Mouse (Mus musculus): ENCODE measurements around the gene Usp50. TPM values are rescaled to one million over a fixed set of nuclear protein-coding genes. Genes with fewer than 3 reads are reported as not detected.

Gene Usp50
- polyA plus RNA-seq, 1 experiment = 0.32 TPM

DNA sequence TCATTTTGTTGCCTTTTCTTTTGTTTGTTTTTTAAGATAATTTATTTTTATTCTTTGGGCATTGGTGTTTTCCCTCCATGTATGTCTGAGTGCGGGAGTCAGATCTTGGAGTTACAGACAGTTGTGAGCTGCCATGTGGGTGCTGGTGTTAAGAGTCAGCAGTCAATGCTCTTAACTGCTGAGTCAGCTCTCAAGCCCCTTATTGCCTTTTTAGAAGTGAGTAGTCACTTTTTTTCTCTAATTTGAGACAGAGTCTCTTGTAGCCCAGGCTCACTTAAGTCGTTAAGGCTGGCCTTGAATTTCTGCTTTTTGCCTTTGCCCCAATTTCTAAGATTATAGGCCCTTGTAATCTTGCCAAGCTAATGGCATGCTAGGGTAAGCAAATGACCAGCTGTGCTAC is 52.8 kb downstream of the Usp50 start:
- WGBS = 95% methylated on average over 2 of the region's 2 CpGs
- Histone ChIP-seq H3K4me3 (ENCODE audit: control insufficient read depth, insufficient read depth, low read length) (no peak overlapping the region), H3K36me3 (ENCODE audit: control insufficient read depth, insufficient read depth, low read length) (peaks cover 27% of the 10 kb centered on the region), H3K27ac (ENCODE audit: control insufficient read depth, insufficient read depth, low read length) (no peak overlapping the region), H3K4me1 (replicated peaks; ENCODE audit: control insufficient read depth, insufficient read depth, low read length) (no peaks in the 10 kb centered on the region), H3K27me3 (ENCODE audit: control insufficient read depth, insufficient read depth, low read length) (no peaks in the 10 kb centered on the region)
- TF ChIP-seq CTCF (IDR thresholded peaks at IDR 0.05; ENCODE audit: borderline replicate concordance, control insufficient read depth, extremely low read depth, insufficient read depth, low read length, poor library complexity) (no peak), POLR2A (IDR thresholded peaks at IDR 0.05; ENCODE audit: control insufficient read depth, extremely low read depth, insufficient read depth, low read length, poor library complexity) (no peak)
- DNase-seq = no peak

- no peak overlapping the region for H3K27ac ChIP-seq (ENCODE audit: control insufficient read depth, insufficient read depth, low read length)
- TF ChIP-seq CTCF (IDR thresholded peaks at IDR 0.05; ENCODE audit: borderline replicate concordance, control insufficient read depth, extremely low read depth, insufficient read depth, low read length, poor library complexity) = no peak
- DNase-seq = no peak
- H3K4me1 ChIP-seq (replicated peaks; ENCODE audit: control insufficient read depth, insufficient read depth, low read length) = no peaks in the 10 kb centered on the region
- peaks cover 27% of the 10 kb centered on the region for H3K36me3 ChIP-seq (ENCODE audit: control insufficient read depth, insufficient read depth, low read length)
- no peak overlapping the region for H3K4me3 ChIP-seq (ENCODE audit: control insufficient read depth, insufficient read depth, low read length)
- over 99% methylated on average over 4 of the region's 4 CpGs for WGBS
- H3K27me3 ChIP-seq (ENCODE audit: control insufficient read depth, insufficient read depth, low read length) = no peaks in the 10 kb centered on the region
Observed at GRCm38 (mm10) chr2:126729207-126729606, 54.1 kb downstream of the Usp50 start.

DNA sequence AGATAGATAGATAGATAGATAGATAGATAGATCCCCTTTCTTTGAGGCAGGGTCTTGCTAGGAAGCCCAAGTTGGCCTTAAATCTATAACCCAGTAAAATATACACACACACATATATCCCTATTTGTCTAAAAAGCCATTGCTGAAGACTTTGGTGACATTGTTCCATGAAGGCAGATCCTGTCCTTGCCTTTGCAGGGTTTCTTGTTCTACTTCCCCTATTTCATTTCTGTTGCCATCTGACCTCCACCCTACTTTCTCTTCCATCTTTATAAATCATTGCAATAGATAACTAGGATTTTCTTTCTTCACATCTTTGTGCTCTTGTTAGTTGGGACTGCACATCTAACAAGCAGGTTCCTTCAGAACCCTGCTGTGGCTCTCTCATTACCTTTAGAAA is 70.3 kb downstream of the Usp50 start:
- no peaks in the 10 kb centered on the region for H3K36me3 ChIP-seq (ENCODE audit: control insufficient read depth, insufficient read depth, low read length)
- TF ChIP-seq CTCF (IDR thresholded peaks at IDR 0.05; ENCODE audit: borderline replicate concordance, control insufficient read depth, extremely low read depth, insufficient read depth, low read length, poor library complexity) (no peak), POLR2A (IDR thresholded peaks at IDR 0.05; ENCODE audit: control insufficient read depth, extremely low read depth, insufficient read depth, low read length, poor library complexity) (no peak)
- H3K4me3 ChIP-seq (ENCODE audit: control insufficient read depth, insufficient read depth, low read length) = no peak overlapping the region
- H3K27ac ChIP-seq (ENCODE audit: control insufficient read depth, insufficient read depth, low read length) = no peak overlapping the region
- DNase-seq = no peak
- peaks cover 2% of the 10 kb centered on the region for H3K4me1 ChIP-seq (replicated peaks; ENCODE audit: control insufficient read depth, insufficient read depth, low read length)
- H3K27me3 ChIP-seq (ENCODE audit: control insufficient read depth, insufficient read depth, low read length) = no peaks in the 10 kb centered on the region

DNA sequence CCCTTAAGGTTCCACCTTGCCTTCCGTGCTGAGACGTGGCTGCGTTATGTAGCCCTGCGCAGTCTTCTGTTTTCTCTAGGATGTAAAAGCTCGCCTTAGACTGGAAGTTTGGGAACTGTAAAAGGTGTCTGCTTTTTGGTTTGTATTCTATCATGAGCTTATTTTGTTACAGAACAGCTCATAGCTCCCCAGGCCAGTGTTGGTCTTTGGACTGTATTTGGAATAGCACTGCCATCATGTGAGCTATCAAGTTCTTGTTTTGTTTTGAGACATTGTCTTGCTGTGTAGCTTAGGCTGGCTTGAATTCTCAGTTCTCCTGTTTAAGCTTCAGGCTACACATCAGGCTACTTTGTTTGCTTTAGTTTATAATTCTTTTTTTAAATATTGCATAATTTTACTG is 70.7 kb downstream of the Usp50 start:
- no peak overlapping the region for H3K27ac ChIP-seq (ENCODE audit: control insufficient read depth, insufficient read depth, low read length)
- H3K27me3 ChIP-seq (ENCODE audit: control insufficient read depth, insufficient read depth, low read length) = no peaks in the 10 kb centered on the region
- H3K4me3 ChIP-seq (ENCODE audit: control insufficient read depth, insufficient read depth, low read length) = no peak overlapping the region
- peaks cover 2% of the 10 kb centered on the region for H3K4me1 ChIP-seq (replicated peaks; ENCODE audit: control insufficient read depth, insufficient read depth, low read length)
- H3K36me3 ChIP-seq (ENCODE audit: control insufficient read depth, insufficient read depth, low read length) = no peaks in the 10 kb centered on the region
- no peak for DNase-seq
- TF ChIP-seq POLR2A (IDR thresholded peaks at IDR 0.05; ENCODE audit: control insufficient read depth, extremely low read depth, insufficient read depth, low read length, poor library complexity) (no peak), CTCF (IDR thresholded peaks at IDR 0.05; ENCODE audit: borderline replicate concordance, control insufficient read depth, extremely low read depth, insufficient read depth, low read length, poor library complexity) (no peak)
- WGBS = over 99% methylated on average over 5 of the region's 5 CpGs

DNA sequence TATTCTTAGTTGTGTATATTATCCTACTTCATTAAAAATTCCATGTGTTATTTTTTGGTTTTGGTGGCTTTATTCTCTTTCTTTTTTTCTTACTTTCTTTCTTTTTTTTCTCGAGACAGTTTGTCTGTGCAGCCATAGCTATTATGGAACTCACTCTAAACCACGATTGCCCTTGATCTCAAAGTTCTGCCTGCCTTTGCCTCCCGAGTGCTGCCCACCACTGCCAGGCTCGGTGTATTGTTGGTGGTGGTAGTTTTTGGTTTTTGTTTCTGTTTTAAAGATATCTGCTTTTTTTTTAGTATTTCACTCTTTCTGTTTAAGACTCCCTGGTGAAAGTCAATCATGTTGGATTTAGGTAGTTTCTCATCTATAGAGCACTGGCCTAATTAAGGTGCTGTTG is 74.9 kb downstream of the Usp50 start:
- Histone ChIP-seq H3K27me3 (ENCODE audit: control insufficient read depth, insufficient read depth, low read length) (no peaks in the 10 kb centered on the region), H3K36me3 (ENCODE audit: control insufficient read depth, insufficient read depth, low read length) (no peaks in the 10 kb centered on the region), H3K4me3 (ENCODE audit: control insufficient read depth, insufficient read depth, low read length) (no peak overlapping the region), H3K27ac (ENCODE audit: control insufficient read depth, insufficient read depth, low read length) (no peak overlapping the region), H3K4me1 (replicated peaks; ENCODE audit: control insufficient read depth, insufficient read depth, low read length) (peaks cover 2% of the 10 kb centered on the region)
- TF ChIP-seq CTCF (IDR thresholded peaks at IDR 0.05; ENCODE audit: borderline replicate concordance, control insufficient read depth, extremely low read depth, insufficient read depth, low read length, poor library complexity) = no peak
- TF ChIP-seq POLR2A (IDR thresholded peaks at IDR 0.05; ENCODE audit: control insufficient read depth, extremely low read depth, insufficient read depth, low read length, poor library complexity) = no peak
- DNase-seq = no peak
- 5% methylated on average over 4 of the region's 4 CpGs for WGBS

GRCm38 (mm10) chr2:126707438-126707779 is 75.9 kb downstream of the Usp50 start:
- Histone ChIP-seq H3K4me1 (replicated peaks; ENCODE audit: control insufficient read depth, insufficient read depth, low read length) (peaks cover 2% of the 10 kb centered on the region), H3K36me3 (ENCODE audit: control insufficient read depth, insufficient read depth, low read length) (no peaks in the 10 kb centered on the region), H3K27me3 (ENCODE audit: control insufficient read depth, insufficient read depth, low read length) (no peaks in the 10 kb centered on the region), H3K4me3 (ENCODE audit: control insufficient read depth, insufficient read depth, low read length) (peak overlapping the region; percentile 64), H3K27ac (ENCODE audit: control insufficient read depth, insufficient read depth, low read length) (no peak overlapping the region)
- DNase-seq = no peak
- WGBS = under 1% methylated on average over 23 of the region's 23 CpGs
- TF ChIP-seq CTCF (IDR thresholded peaks at IDR 0.05; ENCODE audit: borderline replicate concordance, control insufficient read depth, extremely low read depth, insufficient read depth, low read length, poor library complexity) = no peak
- no peak for TF ChIP-seq POLR2A (IDR thresholded peaks at IDR 0.05; ENCODE audit: control insufficient read depth, extremely low read depth, insufficient read depth, low read length, poor library complexity)

DNA sequence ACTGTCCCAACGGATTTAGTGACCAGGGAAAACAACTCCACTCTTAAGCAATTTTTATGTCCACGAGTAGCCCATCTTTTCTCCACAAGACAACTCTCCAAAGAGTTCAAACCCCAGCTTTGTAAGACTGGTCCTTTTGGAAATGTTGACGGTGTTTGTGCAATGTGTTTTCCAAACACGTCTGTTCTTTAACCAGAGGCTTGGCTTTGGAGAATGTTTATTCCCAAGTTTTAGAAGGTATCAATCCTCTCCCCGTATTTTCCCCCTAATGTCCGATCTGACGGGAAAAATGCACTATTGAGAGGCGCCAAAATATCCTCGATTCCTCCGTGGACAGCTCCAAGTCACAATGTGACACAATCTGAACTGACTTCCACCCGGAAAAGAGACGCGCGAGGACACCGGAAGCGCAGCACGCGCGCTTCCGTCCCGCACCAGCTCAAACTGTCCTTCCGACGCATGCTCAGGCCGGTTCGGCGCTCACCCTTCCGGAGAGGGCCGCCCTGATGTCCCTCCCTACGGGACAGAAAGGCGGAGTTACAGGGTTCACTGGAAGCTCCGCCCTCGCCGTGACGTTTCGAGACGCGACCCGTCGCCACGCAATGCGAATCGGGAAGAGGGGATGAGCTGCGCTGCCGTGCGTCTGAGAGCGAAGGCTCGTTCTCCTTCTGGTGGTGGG is 76.4 kb downstream of the Usp50 start, which contains the start of gene Usp8:
Gene Usp8 (plus strand): TSS at position 570 of the 679 bp plus-strand sequence.
- no peaks in the 10 kb centered on the region for H3K36me3 ChIP-seq (ENCODE audit: control insufficient read depth, insufficient read depth, low read length)
- peak; percentile 97 for DNase-seq
- H3K4me3 ChIP-seq (ENCODE audit: control insufficient read depth, insufficient read depth, low read length) = peak within 1 kb of the TSS; percentile 64
- H3K27ac ChIP-seq (ENCODE audit: control insufficient read depth, insufficient read depth, low read length) = no peak within 1 kb of the TSS
- peaks cover 2% of the 10 kb centered on the region for H3K4me1 ChIP-seq (replicated peaks; ENCODE audit: control insufficient read depth, insufficient read depth, low read length)
- no peaks in the 10 kb centered on the region for H3K27me3 ChIP-seq (ENCODE audit: control insufficient read depth, insufficient read depth, low read length)
- TF ChIP-seq POLR2A (IDR thresholded peaks at IDR 0.05; ENCODE audit: control insufficient read depth, extremely low read depth, insufficient read depth, low read length, poor library complexity) (peak; percentile 88), CTCF (IDR thresholded peaks at IDR 0.05; ENCODE audit: borderline replicate concordance, control insufficient read depth, extremely low read depth, insufficient read depth, low read length, poor library complexity) (0 out of 2 replicates have a peak, but pooled peaks have one; percentile 41)
- WGBS = 2% methylated on average over 47 of the region's 47 CpGs

Measured in thymus, adult 2 months (tissue).